Mouse (Mus musculus) limb, embryonic 11.5 days (tissue): Measurements from ENCODE around the gene Rfk. TPM values are rescaled to one million over a fixed set of nuclear protein-coding genes. Genes with fewer than 3 reads are reported as not detected.

ENCODE experiments used
- ATAC-seq: fragments of 200-750 bp; cut with Nextera tagmentation; 2 replicates; pipeline ENCODE4 v1.8.0; 2017; ENCODE audit warnings: low read depth; ENCODE audit not compliant: insufficient number of reproducible peaks, low FRiP score, low TSS enrichment
- DNase-seq: peaks from one replicate; pipeline ENCODE4 v3.0.0-alpha.2; 2015; ENCODE audit warnings: low spot score
- H3K27ac ChIP-seq: fragments of 300-500 bp; sonication (generic); replicated peaks from 2 replicates; pipeline ENCODE4 v1.5.1; 2014; ENCODE audit warnings: low read depth, mild to moderate bottlenecking, low read length
- H3K27me3 ChIP-seq: fragments of 300-500 bp; sonication (generic); 2 replicates; pipeline ENCODE4 v1.6.1; 2014; ENCODE audit warnings: mild to moderate bottlenecking, low read length, mixed read lengths; ENCODE audit not compliant: control insufficient read depth, insufficient read depth
- H3K36me3 ChIP-seq: fragments of 300-500 bp; sonication (generic); 2 replicates; pipeline ENCODE4 v1.6.1; 2014; ENCODE audit warnings: mild to moderate bottlenecking, low read length, moderate library complexity, mixed read lengths; ENCODE audit not compliant: control insufficient read depth, insufficient read depth
- H3K4me1 ChIP-seq: fragments of 300-500 bp; sonication (generic); 2 replicates; pipeline ENCODE4 v1.6.1; 2014; ENCODE audit warnings: low read length, mixed read lengths; ENCODE audit not compliant: control insufficient read depth, insufficient read depth
- H3K4me2 ChIP-seq: fragments of 300-500 bp; sonication (generic); 2 replicates; pipeline ENCODE4 v1.6.1; 2014; ENCODE audit warnings: low read depth, mild to moderate bottlenecking, moderate library complexity; ENCODE audit not compliant: severe bottlenecking
- H3K4me3 ChIP-seq: fragments of 300-500 bp; sonication (generic); 2 replicates; pipeline ENCODE4 v1.5.1; 2014; ENCODE audit warnings: low read depth, low read length
- H3K9ac ChIP-seq: fragments of 300-500 bp; sonication (generic); 2 replicates; pipeline ENCODE4 v1.6.1; 2014; ENCODE audit warnings: mild to moderate bottlenecking, low read length
- H3K9me3 ChIP-seq: fragments of 300-500 bp; sonication (generic); 2 replicates; pipeline ENCODE4 v1.6.1; 2016; ENCODE audit warnings: low read length; ENCODE audit not compliant: control insufficient read depth
- WGBS: fragments of 180-500 bp; shearing (Covaris S2); extraction: QIAGEN DNeasy Blood & Tissue Kit; methylation state at CpG from one replicate; pipeline ENCODE4 v1.1.7; 2014; 5-methylcytosine and 5-hydroxymethylcytosine counted together
- polyA plus RNA-seq: library from polyadenylated mRNA; unstranded; fragments of >200 nt; fragmentation: Nextera tagmentation; extraction: Ambion mirVana; gene quantifications from 2 replicates; pipeline ENCODE4 v1.2.1, GENCODE M21; 2014

The Rfk gene
- 63.6 and 68.7 TPM in 2 replicates for polyA plus RNA-seq

- no peaks in the 10 kb centered on the region for H3K27me3 ChIP-seq
- H3K4me1 ChIP-seq, result 0 out of 2 replicates have a peak, but pooled peaks cover 2% of the 10 kb centered on the region
- no peak within 1 kb of the TSS for H3K27ac ChIP-seq
- H3K4me2 ChIP-seq, result peak within 1 kb of the TSS; percentile 62
- H3K9me3 ChIP-seq, result no peaks in the 10 kb centered on the region
- DNase-seq (peak; percentile 96), ATAC-seq (peak; percentile 96)
- WGBS, result under 1% methylated on average over 58 of the region's 83 CpGs
- H3K4me3 ChIP-seq, result peak within 1 kb of the TSS; percentile 84
- peak within 1 kb of the TSS; percentile 82 for H3K9ac ChIP-seq
- no peaks in the 10 kb centered on the region for H3K36me3 ChIP-seq
Observed at GRCm38 (mm10) chr19:17393841-17394591, at the start of gene Rfk. Gene Rfk (plus strand): TSS chr19:17394043.

GRCm38 (mm10) chr19:17344881-17345280 lies 49.0 kb upstream of the Rfk start:
- 89% methylated on average over 7 of the region's 7 CpGs for WGBS
- H3K36me3 ChIP-seq, result no peaks in the 10 kb centered on the region
- no peak for DNase-seq
- no peaks in the 10 kb centered on the region for H3K27me3 ChIP-seq
- no peak overlapping the region for H3K4me3 ChIP-seq
- no peak overlapping the region for H3K27ac ChIP-seq
- H3K9ac ChIP-seq, result no peak overlapping the region
- no peaks in the 10 kb centered on the region for H3K9me3 ChIP-seq
- H3K4me1 ChIP-seq, result no peaks in the 10 kb centered on the region
- no peak overlapping the region for H3K4me2 ChIP-seq
- ATAC-seq, result no peak

- H3K4me1 ChIP-seq, result no peaks in the 10 kb centered on the region
- H3K27ac ChIP-seq, result no peak overlapping the region
- 91% methylated on average over 3 of the region's 3 CpGs for WGBS
- no peaks in the 10 kb centered on the region for H3K27me3 ChIP-seq
- ATAC-seq (no peak), DNase-seq (no peak)
- no peak overlapping the region for H3K4me3 ChIP-seq
- no peaks in the 10 kb centered on the region for H3K36me3 ChIP-seq
- no peak overlapping the region for H3K9ac ChIP-seq
- no peak overlapping the region for H3K4me2 ChIP-seq
- no peaks in the 10 kb centered on the region for H3K9me3 ChIP-seq
Observed at GRCm38 (mm10) chr19:17346716-17347474, 46.9 kb upstream of the Rfk start.

GRCm38 (mm10) chr19:17347852-17348251 lies 46.0 kb upstream of the Rfk start:
- DNase-seq (no peak), ATAC-seq (no peak)
- no peak overlapping the region for H3K27ac ChIP-seq
- no peak overlapping the region for H3K9ac ChIP-seq
- H3K9me3 ChIP-seq, result no peaks in the 10 kb centered on the region
- no peaks in the 10 kb centered on the region for H3K27me3 ChIP-seq
- WGBS, result 89% methylated on average over 2 of the region's 2 CpGs
- no peak overlapping the region for H3K4me2 ChIP-seq
- no peaks in the 10 kb centered on the region for H3K36me3 ChIP-seq
- H3K4me3 ChIP-seq, result no peak overlapping the region
- no peaks in the 10 kb centered on the region for H3K4me1 ChIP-seq

- H3K9me3 ChIP-seq, result no peaks in the 10 kb centered on the region
- 74% methylated on average over 8 of the region's 8 CpGs for WGBS
- no peak for DNase-seq
Observed at GRCm38 (mm10) chr19:17353727-17354126, 40.1 kb upstream of the Rfk start.

GRCm38 (mm10) chr19:17354362-17354761 lies 39.5 kb upstream of the Rfk start:
- peaks cover 3% of the 10 kb centered on the region; the same call in 1 of the 2 replicates for H3K27me3 ChIP-seq
- no peak overlapping the region for H3K4me2 ChIP-seq
- no peak overlapping the region for H3K27ac ChIP-seq
- no peak for DNase-seq
- WGBS, result 66% methylated on average over 4 of the region's 4 CpGs
- ATAC-seq, result no peak
- no peaks in the 10 kb centered on the region for H3K36me3 ChIP-seq
- H3K9ac ChIP-seq, result no peak overlapping the region
- H3K9me3 ChIP-seq, result no peaks in the 10 kb centered on the region
- H3K4me3 ChIP-seq, result no peak overlapping the region
- no peaks in the 10 kb centered on the region for H3K4me1 ChIP-seq

More at GRCm38 (mm10) chr19:17353727-17354126, 40.1 kb upstream of the Rfk start:
- H3K9ac ChIP-seq, result no peak overlapping the region
- ATAC-seq, result no peak
- no peaks in the 10 kb centered on the region for H3K36me3 ChIP-seq
- H3K4me1 ChIP-seq, result no peaks in the 10 kb centered on the region
- peaks cover 3% of the 10 kb centered on the region; the same call in 1 of the 2 replicates for H3K27me3 ChIP-seq
- no peak overlapping the region for H3K27ac ChIP-seq
- H3K4me3 ChIP-seq, result no peak overlapping the region
- H3K4me2 ChIP-seq, result no peak overlapping the region

- Histone ChIP-seq H3K4me1 (no peaks in the 10 kb centered on the region), H3K4me2 (no peak overlapping the region; the same call in 1 of the 2 replicates), H3K36me3 (no peaks in the 10 kb centered on the region), H3K27ac (no peak overlapping the region), H3K27me3 (peaks cover 3% of the 10 kb centered on the region; the same call in 1 of the 2 replicates), H3K4me3 (no peak overlapping the region), H3K9ac (no peak overlapping the region), H3K9me3 (no peaks in the 10 kb centered on the region)
- ATAC-seq (no peak), DNase-seq (no peak)
- 68% methylated on average over 4 of the region's 4 CpGs for WGBS
Observed at GRCm38 (mm10) chr19:17354797-17355196, 39.0 kb upstream of the Rfk start.

- 55% methylated on average over 4 of the region's 4 CpGs for WGBS
- Histone ChIP-seq H3K9ac (no peak overlapping the region), H3K4me3 (no peak overlapping the region), H3K27ac (no peak overlapping the region), H3K36me3 (no peaks in the 10 kb centered on the region), H3K9me3 (no peaks in the 10 kb centered on the region), H3K4me2 (no peak overlapping the region), H3K4me1 (no peaks in the 10 kb centered on the region), H3K27me3 (peaks cover 3% of the 10 kb centered on the region; the same call in 1 of the 2 replicates)
- no peak for DNase-seq
- no peak for ATAC-seq
Observed at GRCm38 (mm10) chr19:17355361-17355760, 38.5 kb upstream of the Rfk start.
